Mouse (Mus musculus) large intestine, adult 2 months (tissue): ENCODE results near the gene Adgrf2. TPM values are rescaled to one million over a fixed set of nuclear protein-coding genes. Genes with fewer than 3 reads are reported as not detected.

Experiments used
- DNase-seq: peaks from one replicate; pipeline ENCODE4 v3.0.0-alpha.2; 2012; ENCODE audit warnings: low read depth, low spot score
- WGBS: fragments of 180-500 bp; shearing (Covaris S2); methylation state at CpG from one replicate; pipeline ENCODE4 v1.1.7; 2018; 5-methylcytosine and 5-hydroxymethylcytosine counted together
- polyA plus RNA-seq: library from polyadenylated mRNA; depleted of rRNA; stranded (reverse); fragments of >200 nt; gene quantifications from 2 replicates; pipeline ENCODE4 v1.2.3, GENCODE M21; 2012; rRNA removed

Adgrf2 gene
- polyA plus RNA-seq, result not detected in 2 replicates

DNA sequence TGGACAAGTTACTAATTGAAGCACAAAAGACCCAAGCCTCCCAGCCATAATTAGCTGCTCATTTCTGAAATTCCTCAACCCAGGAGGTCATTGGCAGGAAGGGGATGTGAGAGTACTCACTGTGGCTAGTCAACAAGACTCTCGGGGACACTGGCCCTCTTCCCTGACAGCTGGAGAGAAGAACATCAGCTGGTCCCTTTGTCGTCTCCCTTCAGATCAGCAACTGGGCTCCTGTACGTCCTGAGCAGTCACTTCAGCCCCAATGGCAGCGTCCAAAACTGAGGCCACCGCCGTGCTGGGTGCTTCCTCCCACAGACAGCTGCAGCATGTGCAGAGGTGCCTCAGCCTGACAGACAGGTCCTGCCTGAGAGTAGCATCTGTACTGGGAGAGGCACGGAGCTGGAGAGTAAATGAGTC lies at the start of gene Adgrf2:
Gene Adgrf2 (minus strand): TSS at position 379 of the 417 bp plus-strand sequence.
- 21% methylated on average over 7 of the region's 7 CpGs for WGBS
- no peak for DNase-seq

DNA sequence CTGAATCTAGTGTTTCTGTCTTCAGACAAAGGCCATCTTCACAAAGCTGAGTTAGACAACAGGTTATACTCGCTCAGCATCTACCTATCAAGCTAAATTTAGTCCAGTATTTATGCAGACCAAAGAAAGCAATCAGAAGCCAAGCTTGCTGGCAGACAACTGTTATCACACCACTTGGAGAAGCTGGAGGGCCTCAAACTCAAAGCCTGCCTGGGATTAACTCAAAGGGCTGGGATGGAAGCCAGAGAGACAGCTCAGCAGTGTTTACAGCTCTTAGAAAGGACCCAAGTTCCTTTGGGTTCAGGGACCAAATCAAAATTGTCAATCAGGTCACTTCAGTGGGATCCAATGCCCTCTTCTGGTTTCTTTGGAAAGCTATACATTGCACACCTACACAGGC lies 48.8 kb upstream of the Adgrf2 start:
- no peak for DNase-seq
- WGBS, result 80% methylated on average over 1 of the region's 1 CpGs

DNA sequence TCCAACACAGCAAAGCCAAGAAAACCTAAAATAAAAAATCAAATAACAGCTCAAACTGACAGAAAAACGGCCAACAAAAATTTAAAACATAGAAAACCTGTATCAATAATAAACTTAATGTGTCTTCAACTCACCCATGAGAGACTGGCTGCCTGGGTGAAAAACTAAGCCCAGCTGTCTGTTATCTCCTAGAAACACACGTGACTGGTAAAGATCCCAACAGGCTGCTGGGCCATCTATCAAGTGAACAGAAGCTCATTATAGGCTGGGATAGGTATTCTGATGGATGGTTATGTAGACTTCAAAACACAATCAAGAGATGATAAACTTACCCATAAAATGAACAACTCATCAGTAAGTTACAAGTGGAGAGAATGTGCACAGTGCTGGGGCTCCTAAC lies 47.7 kb upstream of the Adgrf2 start:
- WGBS, result 76% methylated on average over 2 of the region's 2 CpGs
- no peak for DNase-seq

DNA sequence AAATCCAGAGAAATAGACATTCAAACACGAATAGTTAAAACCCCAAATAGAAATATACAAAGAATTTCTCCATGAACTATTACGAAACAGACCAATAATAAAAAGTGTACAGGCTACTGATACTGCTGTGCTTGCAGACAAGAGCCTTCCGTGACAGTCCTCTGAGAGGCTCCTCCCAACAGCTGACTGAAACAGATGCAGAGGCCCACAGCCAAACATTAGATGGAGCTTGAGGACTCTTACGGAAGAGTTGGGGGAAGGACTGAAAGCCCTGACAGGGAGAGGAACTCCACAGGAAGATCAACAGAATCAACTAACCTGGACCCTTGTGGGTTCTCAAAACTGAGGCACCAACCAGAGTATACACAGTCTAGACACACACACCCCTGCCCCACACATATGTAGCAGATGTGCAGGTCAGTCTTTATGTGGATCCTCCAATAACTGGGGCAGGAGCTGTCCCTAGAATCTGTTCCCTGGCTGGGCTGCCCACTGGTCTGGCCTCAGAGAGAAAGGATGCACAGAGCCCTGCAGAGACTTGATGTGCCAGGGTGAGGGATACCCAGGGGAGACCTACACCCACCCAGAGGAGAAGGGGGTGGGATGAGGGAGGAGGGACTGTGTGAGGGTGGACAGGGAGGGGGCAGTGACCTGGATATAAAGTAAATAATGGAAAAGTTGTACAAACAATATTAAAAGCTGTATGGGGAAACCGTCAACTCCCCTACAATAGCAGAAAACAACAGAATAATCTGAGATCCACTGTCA lies 46.9 kb upstream of the Adgrf2 start:
- 77% methylated on average over 5 of the region's 5 CpGs for WGBS
- DNase-seq, result no peak

DNA sequence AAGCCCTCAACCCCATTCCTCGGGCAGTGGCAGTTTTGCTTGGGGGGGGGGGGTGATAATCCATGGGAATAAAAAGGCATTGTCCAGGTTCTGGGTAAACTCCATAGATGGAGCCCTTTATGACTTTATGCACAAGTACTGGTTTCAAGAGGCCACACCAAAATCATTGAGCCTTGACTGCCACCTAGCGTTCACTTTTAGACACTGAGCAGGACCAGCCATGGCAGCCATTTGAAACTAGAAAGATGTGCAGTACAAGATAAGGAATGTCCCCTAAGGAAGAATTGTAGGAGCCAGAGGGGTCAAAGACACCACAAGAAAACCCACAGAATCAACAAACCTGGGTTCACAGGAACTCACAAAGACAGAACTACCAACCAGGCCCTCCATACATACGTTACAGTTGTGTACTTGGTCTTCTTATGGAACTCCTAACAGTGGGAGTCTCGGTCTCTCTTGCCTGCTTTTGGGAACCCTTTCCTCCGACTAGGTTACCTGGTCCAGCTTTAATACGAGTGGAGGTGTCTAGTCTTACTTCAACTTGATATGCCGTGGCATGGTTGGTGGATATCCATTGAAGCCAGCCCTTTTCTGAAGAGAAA lies 40.3 kb upstream of the Adgrf2 start:
- WGBS, result 51% methylated on average over 7 of the region's 7 CpGs
- peak; percentile 53 for DNase-seq

DNA sequence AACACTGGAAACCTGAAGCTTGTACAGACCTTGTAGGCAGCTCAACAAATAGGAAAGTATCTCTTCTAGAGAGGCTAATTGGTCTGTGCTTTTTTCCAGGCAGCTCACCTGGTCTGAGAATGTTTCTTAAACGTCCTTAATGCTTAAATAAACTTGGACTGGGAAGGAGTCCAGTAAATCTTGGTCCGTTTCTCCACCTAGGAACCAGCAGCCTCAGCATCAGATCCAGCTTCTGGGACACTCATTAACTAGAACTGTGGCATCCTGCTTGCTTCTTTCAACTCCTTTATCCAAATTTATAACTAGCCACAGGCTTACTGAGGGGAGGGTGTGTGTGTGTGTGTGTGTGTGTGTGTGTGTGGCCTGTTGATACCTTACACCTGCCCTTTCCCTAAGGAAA lies 11.8 kb upstream of the Adgrf2 start:
- 15% methylated on average over 2 of the region's 2 CpGs for WGBS
- no peak for DNase-seq

GRCm38 (mm10) chr17:42752173-42752572 lies 10.2 kb upstream of the Adgrf2 start:
- DNase-seq, result no peak
- WGBS, result 47% methylated on average over 2 of the region's 2 CpGs

DNA sequence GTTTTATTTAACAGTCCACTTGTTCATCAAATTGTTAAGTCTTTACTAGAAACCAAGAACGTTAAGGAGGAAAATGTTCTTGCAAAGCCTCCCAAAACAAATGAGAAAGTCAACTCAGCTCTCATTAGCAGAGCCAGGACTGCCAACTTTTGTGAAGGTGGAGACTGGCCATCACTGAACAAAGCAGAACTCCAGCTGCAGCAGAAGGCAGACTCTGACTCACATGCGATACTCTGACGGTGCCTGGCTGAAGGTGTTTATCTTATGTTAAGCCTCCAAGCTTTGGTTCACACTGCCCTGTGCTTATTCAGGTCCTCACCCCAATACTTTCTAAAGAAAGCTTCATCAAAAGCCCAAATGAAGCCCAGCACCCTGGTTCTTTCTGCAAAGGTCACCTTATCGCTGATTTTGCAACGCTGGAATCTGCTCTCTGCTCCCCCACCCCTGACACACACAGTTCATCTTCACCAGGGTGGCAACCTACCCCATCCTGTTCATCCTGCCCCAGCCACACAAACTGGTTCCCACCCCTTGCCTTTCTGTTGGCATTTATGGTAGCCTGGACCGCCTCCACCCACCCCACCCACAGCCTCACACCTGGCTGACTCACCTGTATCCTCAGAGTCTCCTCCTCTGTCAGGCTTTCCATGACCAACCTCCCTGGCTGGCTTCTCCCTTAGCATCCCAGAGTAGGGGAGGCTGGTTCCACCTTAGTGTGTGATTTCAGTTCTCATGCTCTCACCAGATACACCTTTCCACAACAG lies 3.9 kb upstream of the Adgrf2 start:
- WGBS, result 48% methylated on average over 6 of the region's 6 CpGs
- DNase-seq, result no peak

GRCm38 (mm10) chr17:42742823-42743222 lies 844 bp upstream of the Adgrf2 start:
- no peak for DNase-seq
- 87% methylated on average over 3 of the region's 3 CpGs for WGBS

GRCm38 (mm10) chr17:42738794-42739193 lies 3.2 kb downstream of the Adgrf2 start:
- 79% methylated on average over 6 of the region's 6 CpGs for WGBS
- DNase-seq, result no peak

GRCm38 (mm10) chr17:42717161-42717560 lies 24.8 kb downstream of the Adgrf2 start:
- 43% methylated on average over 3 of the region's 3 CpGs for WGBS
- no peak for DNase-seq

GRCm38 (mm10) chr17:42714991-42715390 lies 27.0 kb downstream of the Adgrf2 start:
- WGBS, result 86% methylated on average over 7 of the region's 7 CpGs
- DNase-seq, result no peak

DNA sequence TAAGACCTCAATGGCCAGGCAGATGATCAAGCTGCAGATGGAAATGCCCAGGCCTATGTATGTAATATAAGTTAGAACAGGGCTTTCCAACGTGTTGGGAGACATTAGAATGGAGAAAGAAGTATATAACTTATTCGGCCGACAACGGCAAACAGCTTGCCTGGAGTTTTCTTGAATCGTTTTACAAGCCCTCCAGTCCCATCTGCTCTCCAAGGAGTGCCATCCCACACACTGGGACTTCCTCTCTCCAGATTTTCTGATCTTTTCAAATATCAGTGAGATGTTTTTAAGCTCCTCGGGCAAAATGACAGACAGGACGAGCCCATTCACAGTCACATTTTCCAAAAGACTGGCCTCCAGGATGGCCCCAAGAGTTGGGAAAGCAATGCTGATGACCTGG lies 31.3 kb downstream of the Adgrf2 start:
- DNase-seq, result no peak
- WGBS, result 89% methylated on average over 7 of the region's 7 CpGs

DNA sequence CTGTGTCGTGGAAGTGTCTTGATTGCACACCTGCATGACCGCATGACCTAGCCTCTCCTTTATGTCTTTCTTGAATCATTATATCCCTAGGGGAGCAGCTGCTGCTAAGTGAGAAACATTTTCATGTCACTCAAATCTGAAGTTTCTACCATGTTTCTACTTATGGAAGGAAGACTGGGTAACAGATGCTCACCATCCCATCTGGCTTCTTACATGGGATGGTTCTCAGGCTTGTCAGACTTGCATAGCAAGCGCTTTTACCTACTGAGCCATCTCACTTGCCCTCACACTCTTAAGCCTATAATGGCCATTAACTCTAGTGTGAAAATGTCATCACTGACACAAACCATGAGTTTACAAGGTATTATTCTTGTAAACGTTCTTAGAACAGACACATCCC lies 36.4 kb downstream of the Adgrf2 start:
- 67% methylated on average over 4 of the region's 4 CpGs for WGBS

GRCm38 (mm10) chr17:42702198-42702597 lies 39.8 kb downstream of the Adgrf2 start:
- no peak for DNase-seq
- 78% methylated on average over 9 of the region's 9 CpGs for WGBS

More for the DNA sequence above, 36.4 kb downstream of the Adgrf2 start:
- no peak for DNase-seq

DNA sequence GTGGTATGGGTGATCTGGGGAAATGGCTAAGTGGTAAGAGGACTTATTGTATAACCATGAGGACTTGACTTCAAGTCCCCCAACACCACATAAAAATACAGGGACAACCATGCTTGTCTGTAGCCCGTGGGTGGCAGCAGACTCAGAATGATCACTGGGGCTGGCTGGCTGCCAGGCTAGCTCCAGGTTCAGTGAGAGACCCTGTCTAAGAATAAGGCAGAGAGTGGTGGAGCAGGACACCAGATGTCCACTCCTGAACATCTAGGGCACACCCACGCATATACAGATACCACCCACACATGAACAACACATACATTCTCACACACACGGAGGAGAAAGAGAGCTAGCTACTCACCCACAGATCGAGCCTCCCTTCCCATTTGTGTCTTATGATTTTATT lies 47.2 kb downstream of the Adgrf2 start:
- 79% methylated on average over 4 of the region's 4 CpGs for WGBS
- no peak for DNase-seq

DNA sequence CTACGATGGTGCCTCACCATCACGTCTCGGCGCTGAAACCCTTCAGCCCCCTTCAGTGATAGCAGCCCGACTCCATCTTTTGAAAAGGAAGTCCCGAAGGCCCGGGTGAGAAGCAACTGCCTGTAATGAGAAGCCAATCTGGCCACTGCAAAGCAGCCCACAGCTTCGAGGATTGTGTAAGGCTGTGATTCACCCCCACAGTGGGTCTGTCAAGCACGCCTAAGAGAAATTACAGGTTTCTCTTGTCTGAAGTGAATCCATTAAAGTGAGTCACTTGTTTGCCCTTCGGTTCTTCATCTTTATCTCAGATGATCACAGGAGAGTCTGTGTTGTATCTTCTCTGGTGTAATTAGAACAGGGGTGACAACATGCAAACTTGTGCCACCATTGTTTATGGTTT lies 49.8 kb downstream of the Adgrf2 start, which contains the start of gene Adgrf4:
Gene Adgrf4 (minus strand): TSS at position 149 of the 400 bp plus-strand sequence.
- 71% methylated on average over 10 of the region's 10 CpGs for whole genome bisulfite sequencing
- no peak for DNase-seq

DNA sequence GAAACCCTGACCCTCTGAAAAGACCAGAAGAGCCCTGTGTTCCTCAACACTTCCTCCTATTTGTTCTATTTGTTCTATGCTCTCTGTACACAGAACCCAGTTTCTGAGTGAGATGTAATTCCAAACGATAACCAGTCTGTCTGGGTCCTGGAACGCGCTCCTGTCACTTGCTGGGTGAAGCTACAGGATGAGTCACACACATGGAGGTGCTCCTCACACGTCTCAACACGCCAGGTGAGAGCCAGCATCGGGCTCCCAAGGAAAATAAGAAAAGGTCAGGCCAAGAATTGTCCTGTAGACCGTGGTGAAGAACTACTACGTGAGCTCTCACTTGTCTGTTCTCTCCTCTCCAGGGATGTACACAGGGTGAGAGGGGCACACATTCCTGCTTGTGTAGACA lies 51.4 kb downstream of the Adgrf2 start:
- WGBS, result 69% methylated on average over 8 of the region's 8 CpGs
- DNase-seq, result no peak
